Mouse (Mus musculus) adrenal gland, postnatal 4 days (tissue): Measurements from ENCODE around the gene Podnl1. TPM values are rescaled to one million over a fixed set of nuclear protein-coding genes. Genes with fewer than 3 reads are reported as not detected.
A peak's percentile ranks its signal among the peaks of the same experiment; 100 is the strongest.

ENCODE experiments used
- DNase-seq, 2 experiments: peaks; one replicate each; pipeline ENCODE4 v3.0.0; 2021 to 2022; ENCODE audit warnings: low spot score in 2 of 2, mixed read lengths in 2 of 2
- long read RNA-seq, 2 experiments: library from polyadenylated mRNA; stranded (forward); transcript quantifications; one replicate each; pipeline ENCODE4 v2.0.0; 2021
- total RNA-seq, 2 experiments: library from RNA; stranded (reverse); gene quantifications; 2 replicates each; pipeline ENCODE4 v1.2.3; 2021

Gene Podnl1
- total RNA-seq = under 1 TPM; 0.98 to 0.99 TPM
- long read RNA-seq, experiment 1, partial matches to known transcripts = 0 of 1 reads
- long read RNA-seq, experiment 1, other reads (novel, unspliced or antisense) = 0 of 1 reads
- long read RNA-seq, experiment 2 = 0 reads

DNA sequence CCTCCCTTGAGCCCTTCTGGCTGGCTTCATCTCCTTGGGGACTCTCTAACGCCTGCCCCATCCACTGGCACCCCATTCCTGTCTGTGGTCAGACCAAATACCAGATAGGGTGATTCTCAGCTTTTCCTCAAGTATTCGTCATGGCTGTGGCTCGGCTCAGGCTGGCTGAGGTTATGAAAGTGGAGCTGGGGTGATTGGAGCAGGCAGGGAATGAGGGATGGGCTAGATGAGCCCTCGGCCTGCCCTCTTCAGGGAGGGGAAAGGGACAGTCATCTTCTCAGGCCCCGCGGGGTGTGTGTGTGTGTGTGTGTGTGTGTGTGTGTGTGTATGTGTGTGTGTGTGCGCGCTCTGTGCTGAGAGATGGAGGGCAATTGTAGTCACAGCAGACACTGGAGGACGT is at the start of gene Podnl1:
Podnl1 (plus strand) TSS at position 334 of the 400 bp plus-strand sequence.
- peak in 1 of 2 experiments; percentile 26 for DNase-seq

DNA sequence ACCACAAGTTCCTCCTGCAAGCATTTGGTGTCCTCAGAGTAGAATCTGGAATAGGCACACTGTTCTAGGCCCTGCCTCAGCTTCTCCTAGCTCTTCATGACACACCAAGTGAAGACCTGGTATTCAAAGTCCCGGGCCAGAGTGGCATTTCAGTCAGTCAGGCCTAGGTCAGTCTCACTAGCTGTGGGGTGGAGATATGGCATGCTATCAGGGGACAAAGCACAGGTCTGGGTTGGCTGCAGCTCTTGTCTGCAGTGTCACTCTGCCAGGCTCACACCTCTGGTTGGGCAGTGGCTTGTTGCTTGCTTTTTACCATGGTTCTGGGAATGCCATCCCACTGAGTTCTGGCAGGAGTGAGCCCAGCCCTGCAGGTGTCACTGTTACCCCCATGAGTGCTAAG is 49.4 kb upstream of the Podnl1 start:
- DNase-seq = no peak

DNA sequence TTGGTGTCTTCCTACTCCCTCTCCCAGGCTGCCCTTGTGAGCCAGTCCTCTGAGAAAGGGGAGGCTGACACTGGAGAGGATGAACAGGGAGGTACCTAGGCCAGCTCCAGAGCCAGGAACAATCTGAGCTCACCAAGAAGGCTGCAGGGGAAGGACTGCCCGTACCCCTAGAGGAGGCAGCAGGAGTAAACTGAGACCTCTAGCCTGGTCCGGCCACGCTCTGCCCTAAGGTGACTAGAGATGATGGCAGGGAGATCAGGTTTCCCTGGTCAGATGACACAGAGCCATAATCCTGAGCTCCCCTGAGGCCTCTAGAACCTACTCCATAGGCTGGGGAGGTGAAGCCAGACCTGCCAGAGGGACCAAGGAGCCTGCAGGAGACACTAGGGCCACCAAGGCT is 48.9 kb upstream of the Podnl1 start:
- DNase-seq = no peak

DNA sequence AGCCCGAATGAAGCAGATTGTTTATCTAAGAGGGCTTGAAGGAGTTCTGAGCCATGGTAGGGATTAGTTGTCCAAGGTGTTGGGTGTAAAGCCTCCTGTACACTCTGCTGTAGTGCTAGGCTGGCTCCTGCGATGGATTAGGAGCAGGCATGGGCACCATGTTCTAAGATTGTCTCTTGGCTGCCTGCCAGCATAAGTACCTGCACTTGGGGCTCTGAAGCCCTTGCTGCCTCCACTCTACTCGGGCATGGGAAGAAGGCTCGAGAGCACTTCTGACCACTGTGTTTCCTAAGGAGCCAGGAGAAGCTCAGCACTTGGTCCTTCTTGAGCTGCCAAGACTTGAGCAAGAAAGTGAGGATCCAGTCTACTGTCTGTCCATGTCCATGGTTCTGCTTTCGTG is 46.6 kb upstream of the Podnl1 start:
- DNase-seq = no peak

DNA sequence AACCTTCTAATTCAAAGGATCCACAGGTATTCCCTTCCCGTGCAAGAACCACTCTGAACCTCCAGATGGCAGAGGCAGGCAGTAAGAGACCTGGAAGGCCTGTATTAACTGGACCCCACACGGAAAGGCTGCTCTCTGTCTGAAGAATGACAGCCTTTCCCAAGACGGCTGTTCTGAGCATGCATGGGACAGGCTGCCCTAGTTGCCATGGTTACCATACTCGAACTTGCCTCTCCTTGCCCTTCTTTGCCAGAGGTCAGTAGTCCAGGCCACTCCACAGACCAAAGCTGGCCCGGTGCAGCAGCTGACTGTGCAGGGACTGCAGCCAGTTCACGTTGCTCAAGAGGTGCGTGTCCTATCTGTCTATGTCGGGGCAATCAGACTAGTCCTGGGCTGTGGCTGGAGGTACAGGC is 42.0 kb upstream of the Podnl1 start:
- DNase-seq = no peak

DNA sequence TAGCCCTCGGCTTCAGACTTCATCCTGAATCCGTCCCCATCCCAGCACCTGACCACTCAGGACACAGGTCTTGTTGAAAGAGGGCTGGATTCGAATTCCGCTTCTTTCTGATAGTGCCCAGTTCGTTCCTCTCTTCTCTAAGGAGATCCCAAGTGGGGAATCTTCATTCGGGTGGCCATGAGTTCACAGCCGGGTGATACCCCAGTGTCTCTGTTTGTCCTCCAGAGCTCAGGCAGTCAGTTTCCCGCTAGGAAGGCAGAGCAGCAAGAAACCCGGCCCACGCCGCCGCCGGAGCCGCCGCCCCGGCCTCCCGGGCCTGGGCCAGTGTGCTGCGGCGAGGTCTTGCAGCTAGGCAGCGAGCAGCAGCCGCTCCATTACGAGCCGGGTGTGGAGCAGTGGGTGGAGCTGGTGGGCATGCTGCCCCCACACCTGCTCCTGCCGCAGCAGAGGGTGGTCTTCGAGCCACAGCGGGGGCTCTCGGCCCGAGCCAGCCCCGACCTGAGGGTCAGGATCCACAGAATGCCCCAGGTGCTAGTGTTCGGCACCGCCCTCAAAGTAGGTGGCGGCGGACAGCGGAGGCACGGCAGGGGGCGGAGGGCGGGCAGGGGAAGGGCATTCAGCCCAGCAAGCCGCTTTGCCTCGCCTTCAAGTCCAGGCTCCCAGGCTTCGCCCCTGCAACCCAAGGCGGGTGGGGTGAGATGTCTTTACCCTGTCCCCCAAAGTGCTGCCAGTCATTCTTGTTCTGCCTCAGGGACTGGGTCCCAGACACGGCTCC is 41.3 kb upstream of the Podnl1 start:
- no peak for DNase-seq

DNA sequence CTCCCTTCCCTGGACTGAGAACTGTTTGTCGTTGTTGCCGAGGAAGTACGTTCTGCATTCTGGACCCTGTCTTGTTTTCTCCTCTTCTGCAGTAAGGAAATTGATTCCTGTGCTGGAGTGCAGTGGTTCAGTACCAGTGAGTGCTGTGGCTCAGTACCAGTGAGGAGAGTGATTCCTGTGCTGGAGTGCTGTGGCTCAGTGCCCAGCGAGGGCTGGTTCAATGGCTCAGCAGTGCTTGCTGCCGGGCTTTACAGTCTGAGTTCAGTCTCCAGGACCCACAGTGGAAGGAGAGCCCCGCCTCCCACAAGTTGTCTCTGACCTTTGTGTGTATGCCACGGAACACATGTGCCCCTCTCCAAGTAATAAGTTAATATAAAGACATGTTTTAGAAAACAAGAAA is 38.6 kb upstream of the Podnl1 start:
- no peak for DNase-seq

DNA sequence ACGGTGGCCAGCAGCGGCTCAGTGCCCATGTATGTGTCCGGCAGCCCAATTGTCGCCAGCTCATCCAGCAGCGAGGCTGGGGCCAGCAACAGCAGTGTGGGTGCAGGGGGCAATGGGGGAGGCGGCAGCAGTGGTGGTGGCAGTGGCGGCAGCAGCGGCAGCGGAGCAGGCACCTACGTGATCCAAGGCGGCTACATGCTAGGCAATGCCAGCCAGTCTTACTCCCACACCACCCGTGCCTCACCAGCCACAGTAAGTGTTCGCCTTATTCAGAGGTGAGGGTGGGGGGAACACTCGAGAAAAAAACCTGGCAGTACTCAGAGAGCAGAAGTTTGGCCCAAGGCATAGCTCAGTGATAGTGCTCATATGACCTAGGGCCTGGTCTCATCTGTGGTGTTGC is 38.0 kb upstream of the Podnl1 start:
- DNase-seq = no peak

DNA sequence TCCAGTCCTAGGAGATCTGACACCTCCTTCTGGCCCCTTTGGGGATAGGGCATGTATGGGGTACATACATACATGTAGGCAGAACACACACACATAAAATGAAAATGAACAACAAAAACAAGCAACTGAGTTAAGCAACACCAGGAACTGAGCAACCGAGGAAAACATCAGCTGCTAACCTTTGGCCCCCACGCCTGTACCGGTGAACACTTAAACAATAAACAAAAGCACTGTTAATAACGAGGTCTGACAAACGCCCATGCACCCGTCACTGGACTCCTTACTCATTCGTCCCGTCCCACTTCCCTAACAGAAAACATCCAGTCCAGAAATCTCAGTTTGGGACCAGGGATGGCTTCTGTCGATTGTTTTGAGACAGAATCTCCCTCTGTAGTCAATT is 36.5 kb upstream of the Podnl1 start:
- DNase-seq = no peak

DNA sequence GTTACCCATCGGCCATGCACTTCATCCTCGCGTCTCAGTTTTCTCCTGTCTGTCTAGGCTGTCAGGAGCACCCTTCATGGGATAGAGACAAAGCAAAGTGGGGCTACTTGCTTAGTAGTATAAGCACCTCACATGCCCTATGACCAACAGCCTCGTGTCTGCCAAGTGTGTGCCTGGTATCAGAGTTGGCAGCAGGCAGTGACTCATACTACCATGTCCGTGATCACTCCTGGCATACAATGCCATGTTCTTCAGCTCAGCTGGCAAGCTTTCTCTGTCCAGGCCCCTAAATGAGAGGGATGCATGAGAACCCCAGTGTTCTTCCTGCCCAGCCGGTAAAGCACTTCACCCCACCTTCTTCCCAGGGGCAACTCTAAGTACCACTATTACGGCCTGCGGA is 35.2 kb upstream of the Podnl1 start:
- no peak for DNase-seq

DNA sequence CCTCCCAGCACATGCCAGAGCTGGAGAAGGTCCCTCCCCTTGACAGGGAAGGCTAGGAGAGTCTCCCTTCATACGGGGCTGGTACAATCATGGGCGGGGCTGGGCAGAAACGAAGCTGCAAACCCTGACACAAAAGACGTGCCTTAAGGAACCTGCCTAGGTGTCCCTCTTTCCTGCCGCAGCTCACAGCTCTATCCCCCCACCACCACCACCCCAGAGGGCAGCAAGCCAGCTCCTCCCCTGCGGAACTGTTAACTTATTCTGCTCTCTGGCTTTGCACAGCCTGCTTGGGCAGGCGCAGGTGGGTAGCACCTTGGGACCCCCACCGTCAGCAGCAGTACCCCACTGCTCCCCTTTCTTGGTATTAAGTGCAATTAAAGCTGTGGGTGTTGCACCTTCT is 29.7 kb upstream of the Podnl1 start:
- DNase-seq = no peak

DNA sequence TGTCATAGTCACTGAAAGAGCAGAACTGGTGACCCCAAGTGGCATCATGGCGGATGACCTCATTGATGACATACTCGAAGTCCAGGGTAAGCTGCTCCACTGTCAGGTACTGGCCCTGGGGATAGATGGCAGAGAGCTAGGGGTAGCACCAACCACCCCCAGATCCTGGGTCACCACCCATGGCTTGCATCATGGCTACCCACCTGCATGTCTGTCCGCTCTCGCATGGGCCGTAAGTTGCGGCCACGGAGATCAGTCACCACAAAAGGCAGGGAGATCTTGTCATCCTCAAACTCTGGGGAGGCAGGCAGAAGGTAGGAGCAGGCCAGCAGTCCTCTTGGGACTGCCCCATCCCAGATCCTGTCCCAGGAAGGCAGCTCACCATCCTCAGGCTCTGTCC is 27.4 kb upstream of the Podnl1 start:
- no peak for DNase-seq

DNA sequence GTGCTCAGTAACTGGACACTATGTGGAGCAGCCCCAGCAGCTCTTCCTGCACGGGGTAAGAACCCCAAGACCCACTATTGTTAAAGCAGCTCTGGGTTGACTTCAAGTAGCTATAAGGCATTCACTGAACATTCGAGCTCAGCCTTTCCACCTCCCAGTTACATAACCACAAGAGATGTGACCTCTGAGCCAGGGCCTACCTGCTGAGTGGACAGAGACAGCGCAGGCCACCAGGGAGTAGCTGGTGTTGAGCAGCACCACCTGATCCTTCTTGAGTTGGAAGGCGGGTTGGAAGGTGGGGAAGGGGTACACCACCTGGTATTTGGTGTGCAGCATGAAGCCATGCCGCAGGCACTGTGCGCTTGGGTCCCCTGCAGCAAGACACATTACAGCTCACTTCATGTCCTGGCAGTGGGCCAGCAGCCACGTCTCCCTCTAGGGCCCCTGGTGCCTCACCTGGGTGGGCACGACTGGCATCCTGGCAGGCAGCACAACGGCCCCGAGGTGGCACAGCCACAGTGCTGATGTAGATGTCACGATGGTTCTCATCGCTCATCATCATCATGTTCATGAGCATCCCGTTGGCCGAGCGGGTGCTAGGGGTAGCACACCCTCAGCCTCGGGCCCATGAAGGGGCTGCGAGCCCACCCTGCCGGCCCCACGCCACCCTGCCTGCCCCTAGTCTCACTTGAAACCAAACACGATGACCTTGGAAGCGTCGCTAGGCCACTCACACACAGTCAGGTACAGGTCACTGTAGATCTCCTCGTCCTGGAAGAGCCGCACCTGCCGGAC is 24.1 kb upstream of the Podnl1 start:
- DNase-seq = no peak

DNA sequence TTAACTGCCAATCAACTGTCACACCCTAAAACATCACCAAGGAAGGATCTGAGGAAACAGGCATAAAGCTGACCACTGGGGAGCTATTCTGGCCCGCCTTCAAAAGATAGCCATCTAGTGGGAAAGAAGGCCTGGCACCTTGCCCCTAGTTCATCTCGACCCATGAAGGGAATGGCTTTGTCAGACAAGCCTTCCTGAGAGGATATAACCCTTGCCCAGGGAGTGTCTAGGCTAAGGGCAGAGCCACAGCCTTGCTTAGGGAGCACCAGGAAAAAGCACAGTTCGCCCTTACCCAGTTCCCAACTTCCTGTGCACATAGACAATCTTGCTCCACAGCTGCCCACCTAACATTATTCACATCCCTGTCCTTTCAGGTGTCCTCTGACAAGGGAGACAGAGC is 22.2 kb upstream of the Podnl1 start:
- no peak for DNase-seq

DNA sequence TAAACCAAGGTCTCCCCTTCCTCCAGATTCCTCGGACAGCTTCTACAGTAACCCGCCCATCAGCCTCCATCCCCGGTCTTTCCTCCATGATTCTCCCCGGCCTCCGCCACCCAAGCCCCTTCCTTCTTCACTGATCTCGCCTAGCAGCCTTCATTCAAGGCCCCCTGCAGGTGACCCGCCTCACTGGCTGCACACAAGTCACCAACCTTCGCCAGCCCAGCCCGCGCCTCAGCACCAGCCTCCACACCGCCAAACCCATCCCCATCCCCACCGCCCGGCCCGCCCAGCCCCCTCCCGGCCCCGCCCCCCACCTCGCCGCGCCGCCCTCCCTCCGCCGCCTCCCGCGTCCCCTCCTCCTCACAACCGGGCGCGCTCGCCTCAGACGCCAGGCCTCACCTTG is 21.6 kb upstream of the Podnl1 start:
- DNase-seq = peak in 1 of 2 experiments; percentile 37

DNA sequence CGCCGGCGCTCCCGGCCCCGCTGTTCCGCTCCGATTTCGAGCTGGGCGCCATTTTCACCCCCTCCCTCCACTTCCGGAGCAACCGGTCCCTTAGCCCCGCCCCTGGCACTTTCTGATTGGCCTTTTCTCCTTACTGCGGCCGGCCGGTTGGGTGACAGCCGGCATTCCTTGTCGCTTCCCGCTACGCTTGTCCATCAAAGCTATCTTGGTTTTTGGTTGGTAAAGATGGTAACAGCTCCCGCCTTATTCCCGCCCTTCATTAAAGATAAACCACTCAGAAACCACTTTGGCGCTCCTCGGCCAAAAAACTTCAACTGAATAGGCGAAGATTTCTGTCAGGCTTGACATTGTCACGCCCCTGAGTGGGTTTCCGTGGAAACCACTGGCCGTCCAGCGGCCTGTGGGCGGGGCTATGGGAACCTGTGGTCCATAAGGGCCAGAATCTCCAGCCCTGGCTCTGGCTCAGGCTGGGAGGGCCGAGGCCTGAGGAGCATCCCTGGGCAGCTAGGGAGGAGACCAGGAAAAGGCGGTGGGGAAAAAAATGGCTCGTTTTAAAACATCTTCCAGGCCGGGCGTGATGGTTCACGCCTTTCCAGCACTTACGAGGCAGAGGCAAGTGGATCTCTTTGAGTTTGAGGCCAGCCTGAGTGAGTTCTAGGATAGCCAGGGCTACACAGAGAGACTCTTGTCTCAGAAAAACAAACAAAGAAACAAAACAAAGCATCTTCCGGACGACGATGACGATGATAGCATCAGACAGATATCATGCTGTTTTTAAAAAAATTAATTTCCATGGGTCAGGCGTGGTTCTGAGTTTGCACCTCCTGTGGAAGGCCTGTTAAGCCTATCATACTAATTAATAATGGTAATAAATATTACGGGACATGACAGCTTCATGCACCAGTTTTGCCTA is 20.8 kb upstream of the Podnl1 start, which contains the start of gene Dcaf15:
Dcaf15 (minus strand) TSS at position 72 of the 913 bp plus-strand sequence.
- peak; percentile 88 to 94 for DNase-seq

DNA sequence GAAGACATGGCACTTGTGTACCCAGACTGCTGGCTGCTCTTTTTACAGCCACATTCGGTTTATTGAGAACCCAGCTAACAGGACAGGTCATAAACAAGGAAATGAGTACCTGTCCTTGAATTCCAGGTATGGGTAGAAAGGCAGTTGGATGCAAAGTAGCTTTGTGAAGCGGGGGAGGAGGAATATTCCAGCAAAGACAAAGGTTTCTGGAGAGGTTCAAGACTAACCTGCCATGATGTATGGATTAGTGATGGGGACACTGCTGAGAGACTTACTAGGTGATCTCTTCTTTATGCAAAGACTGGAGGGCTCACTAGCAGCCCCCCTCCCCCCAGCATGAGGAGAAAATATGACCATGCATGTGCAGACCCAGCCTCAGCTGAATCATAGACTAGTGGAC is 20.1 kb upstream of the Podnl1 start:
- no peak for DNase-seq

DNA sequence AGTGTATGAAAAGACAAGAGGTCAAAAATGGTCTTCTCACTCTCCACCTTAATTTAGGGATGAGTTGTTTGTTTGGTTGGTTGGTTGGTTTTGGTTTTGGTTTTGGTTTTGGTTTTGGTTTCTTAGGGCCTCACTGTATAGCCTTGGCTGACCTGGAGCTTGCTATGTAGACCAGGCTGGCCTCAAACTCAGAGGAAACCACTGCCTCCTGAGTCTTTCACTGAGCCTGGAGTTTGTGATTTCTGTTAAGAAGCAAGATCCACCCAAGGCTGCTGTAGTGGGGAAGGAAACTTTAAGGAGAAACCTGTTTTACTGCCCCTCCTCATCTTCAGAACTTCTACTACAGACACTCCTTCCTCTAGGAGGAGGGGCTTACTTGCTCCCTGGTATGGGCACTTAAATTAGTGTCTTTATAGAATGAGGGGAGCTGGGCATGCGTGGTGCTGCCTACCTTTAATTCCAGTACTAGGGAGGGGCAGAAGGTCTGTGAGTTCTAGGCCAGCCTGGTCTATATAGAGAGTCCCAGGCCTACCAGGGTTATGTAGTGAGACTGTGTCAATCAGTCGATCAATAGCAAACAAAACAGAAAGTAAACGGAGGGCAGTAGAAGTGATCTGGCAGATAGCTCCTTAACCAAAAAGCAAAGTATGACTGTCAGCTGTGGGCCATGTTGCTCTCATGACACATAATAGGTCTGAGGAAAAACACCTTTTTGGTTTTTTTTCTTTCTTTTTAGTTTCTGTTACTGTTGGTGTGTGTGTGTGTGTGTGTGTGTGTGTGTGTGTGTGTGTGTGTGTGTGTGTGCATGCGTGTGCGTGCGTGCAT is 19.4 kb upstream of the Podnl1 start:
- DNase-seq = no peak

DNA sequence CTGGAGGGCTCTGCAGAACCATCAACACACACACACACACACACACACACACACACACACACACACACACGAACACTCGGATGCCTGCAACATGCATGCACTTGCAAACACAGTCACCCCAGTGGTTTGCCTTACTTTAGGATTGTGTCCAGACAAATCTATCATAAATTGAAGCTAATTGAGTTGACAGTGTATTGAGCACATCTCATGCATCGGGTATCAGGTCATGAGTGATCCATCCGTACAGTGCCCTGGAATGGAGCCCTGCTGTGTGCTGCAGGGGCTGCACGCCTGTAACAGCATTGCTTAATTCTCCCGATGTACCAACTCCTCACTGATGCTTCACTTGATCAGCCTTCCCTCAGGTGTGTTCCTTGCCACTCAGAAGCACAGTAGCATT is 10.1 kb upstream of the Podnl1 start:
- no peak for DNase-seq

DNA sequence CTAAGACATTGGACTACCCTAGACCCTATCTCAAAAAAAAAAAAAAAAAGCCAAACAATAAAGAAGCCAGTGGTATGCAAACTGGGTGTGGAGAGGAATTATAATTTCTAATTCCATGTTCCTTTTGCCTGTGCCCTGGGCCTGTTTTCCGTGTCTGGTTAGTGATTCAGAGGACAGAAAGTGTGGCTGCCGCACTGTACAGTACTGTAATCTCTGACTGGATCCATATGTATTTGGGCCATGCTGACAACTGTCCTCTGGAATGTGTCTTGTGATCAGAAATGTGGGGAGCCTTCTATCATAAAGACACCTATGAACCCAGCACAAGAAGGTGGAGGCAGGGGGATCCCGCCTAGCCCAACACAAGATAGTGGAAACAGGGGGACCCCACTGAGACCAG is 3.6 kb upstream of the Podnl1 start:
- no peak for DNase-seq
